Comparison of ENCODE assay signal across 18 mouse cellular contexts in genomic region chr12:16268621-16269165, GRCm38 (mm10).
DNase-seq lines count a peak whose midpoint lies in the region.
"Had no signal": no experiment of that assay in that cellular context is flagged by ENCODE, and none has a peak within 500 bp of the region (broad histone marks: within the 10 kb centered on the region; RNA-seq: fewer than 3 reads in every experiment).

No protein-coding gene starts in this region.

- intact Hi-C loops in heart, postnatal 36 days (cut with DNase I), result no loop called here

- peak; percentile 6 to 18 for DNase-seq in heart, adult 18-20 months
- no peak for DNase-seq in heart, postnatal 36 days
- DNase-seq in MN1 (ENCODE audit: low spot score) (peak; percentile 82), R1 (ENCODE audit: low read depth, low spot score) (peak; percentile 62)
- DNase-seq in retina, postnatal 1 day, result peak; percentile 22
- DNase-seq in layer of hippocampus, adult 8-10 months (ENCODE audit: low spot score in 2 of 2), result no peak
- DNase-seq: adrenal gland, adult 8-10 months; B cell, adult 2 months; cerebellum, adult 2 months; cerebellum, postnatal 14 days; forebrain, postnatal 0 days; kidney, adult 8-10 months; kidney, postnatal 4 days; layer of hippocampus, adult 9-11 months; liver; lung, adult 2 months; lung, postnatal 10 days; right cerebral cortex, postnatal 14 days had no signal

Comparison
In these comparisons a context has a peak if more than half of its experiments do, and no peak if none do; other contexts are left out.
1. DNase-seq: peak in heart, adult 18-20 months (2 of 2), MN1 (single experiment), R1 (single experiment) and retina, postnatal 1 day (single experiment); none in heart, postnatal 36 days (0 of 2) and layer of hippocampus, adult 8-10 months (0 of 2).